Mouse (Mus musculus): ENCODE measurements around the gene Rnf151. TPM values are rescaled to one million over a fixed set of nuclear protein-coding genes. Genes with fewer than 3 reads are reported as not detected.

The Rnf151 gene
- not detected for total RNA-seq (2023)

DNA sequence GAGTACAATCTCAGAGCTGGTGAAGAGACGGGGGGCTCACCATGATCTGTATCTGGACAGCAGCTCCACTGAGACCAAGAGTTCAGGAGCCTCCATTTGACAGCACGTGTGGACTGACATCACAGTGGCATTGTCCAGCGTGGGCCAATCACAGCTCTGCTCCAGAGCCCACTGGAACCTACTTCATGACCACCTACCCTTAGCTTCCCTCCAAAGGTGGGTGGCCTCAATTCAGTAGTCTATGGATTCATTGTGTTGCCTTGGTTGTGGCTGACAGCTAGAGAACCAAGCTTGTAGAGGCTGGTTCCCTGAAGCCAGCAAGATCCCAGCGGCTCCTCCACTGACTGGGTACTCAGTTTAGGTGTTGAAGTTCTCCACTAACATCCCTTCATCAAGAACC is at the start of gene Rnf151, which contains the start of gene Rps2:
Rnf151 (minus strand) TSS at position 121 of the 400 bp plus-strand sequence.
Rps2 (plus strand) TSS at position 174 of the 400 bp plus-strand sequence.

DNA sequence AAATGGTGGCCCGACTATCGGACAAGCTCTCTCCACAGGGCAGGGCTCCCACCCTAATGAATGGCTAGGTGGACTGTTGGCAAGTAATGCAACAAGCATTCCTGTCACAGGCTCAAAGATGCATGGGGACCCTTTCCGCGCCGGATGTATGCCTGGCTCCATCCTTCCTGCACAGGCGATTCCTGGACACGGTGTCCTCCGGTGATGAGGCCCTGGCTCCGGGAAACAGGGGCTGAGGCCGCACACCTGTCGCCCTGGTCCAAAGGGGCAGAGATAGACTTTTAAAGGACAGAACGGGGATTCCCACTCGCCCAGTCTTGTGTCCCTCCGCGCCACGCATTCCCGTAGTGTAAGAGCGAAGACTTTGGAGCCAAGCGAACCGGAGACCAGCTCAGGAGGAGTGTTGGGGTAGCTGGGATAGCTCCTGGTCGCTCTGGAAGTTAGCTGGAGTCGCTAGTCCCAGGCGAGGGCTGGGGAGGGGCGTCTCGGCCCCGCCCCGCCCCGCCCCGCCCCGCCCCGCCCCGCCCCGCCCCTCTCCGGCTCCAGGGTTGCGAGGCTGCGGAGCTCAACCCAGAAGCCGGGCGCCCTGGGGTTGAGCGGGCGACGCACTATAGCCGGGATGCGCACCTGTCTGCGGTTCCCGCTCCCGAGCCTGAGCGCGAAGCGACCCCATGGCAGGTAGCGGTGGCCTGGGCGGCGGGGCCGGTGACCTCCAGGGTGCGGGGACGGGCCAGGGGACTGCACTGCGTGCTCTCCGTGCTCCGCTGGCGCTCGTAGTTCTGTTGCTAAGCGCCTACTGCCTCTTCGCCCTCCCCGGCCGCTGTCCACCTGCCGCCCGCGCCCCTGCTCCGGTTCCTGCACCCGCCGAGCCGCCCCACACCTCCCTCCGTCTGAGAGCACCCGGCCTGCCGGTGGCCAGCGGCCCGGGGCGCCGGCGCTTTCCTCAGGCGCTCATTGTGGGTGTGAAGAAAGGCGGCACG is 34.8 kb upstream of the Rnf151 start, which contains the start of gene Hs3st6:
Hs3st6 (plus strand) TSS at position 574 of the 980 bp plus-strand sequence.

DNA sequence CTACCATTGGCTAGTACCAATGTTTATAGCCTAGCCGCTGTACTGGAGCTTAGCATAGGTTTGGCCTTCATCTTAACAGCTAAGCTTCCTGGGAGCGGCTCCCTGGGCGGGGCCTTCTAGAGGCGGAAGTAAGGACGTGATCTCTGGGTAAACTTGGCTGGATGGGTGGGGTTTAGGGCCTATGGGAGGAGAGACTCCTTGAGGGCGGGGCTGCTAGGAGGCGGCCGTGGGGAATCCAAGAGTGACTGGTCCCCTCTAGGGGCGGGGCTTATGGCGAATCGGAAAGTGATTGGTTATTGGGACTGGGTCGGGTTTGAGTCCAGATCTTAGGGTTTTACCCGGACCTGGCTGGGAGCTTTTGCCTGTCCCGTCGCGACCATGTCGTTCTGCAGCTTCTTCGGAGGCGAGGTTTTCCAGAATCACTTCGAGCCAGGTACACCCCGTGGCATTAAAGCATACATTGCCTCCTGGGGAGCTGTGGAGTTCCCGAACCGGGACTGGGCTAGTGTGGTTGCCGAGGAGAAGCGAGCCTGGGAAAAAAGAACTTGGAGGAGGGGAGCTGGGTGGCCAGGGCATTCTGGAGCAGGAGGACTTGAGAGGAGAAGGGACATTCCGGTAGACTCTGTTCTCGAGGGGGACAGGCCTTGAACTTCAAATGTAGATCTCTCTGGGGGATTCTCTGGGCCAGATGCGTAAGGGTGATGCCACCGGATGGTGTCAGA is 18.6 kb upstream of the Rnf151 start, which contains the start of gene Msrb1:
Msrb1 (plus strand) TSS at position 313 of the 722 bp plus-strand sequence.

DNA sequence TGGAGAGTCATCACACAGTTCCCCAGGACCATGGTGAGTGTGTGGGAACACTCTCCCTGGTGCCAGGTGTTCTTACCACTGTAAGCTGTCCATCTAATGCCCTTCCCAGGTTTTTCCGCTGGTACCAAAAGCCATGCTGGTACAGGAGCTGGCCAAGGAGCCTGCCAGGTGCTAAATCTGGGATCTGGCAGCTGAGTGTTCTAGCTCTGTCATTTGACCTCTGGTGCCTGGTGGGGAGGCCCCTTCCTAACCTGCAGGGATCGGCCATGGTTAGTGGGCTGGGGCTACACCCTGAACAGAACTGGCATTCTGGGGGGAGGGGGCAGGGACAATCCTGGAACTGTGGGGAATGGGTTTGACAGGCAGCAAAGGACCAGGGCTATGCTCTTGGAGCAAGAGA is 9.8 kb upstream of the Rnf151 start, which contains the start of gene Rpl3l:
Rpl3l (plus strand) TSS at position 203 of the 400 bp plus-strand sequence.

DNA sequence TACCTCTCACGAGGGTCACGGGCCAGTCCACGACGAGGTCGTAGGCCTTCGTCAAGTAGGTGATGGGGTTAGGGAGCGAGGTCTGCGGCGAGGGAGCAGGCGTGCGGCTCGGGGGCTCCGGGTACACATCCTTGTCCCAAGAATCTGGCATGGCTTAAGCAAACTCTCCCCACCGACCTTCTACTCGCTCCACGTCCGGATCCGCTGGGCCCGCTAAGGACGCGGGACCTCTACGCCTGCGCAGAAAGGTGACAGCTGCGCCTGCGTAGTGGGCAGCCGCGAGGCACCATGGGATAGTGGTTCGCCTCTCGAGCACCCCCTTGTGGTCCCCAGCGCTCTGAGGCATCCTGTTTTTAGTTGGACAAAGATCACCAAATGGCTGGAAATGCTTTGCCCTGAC is 6.3 kb upstream of the Rnf151 start, which contains the start of gene Ndufb10:
Ndufb10 (minus strand) TSS at position 295 of the 400 bp plus-strand sequence.

DNA sequence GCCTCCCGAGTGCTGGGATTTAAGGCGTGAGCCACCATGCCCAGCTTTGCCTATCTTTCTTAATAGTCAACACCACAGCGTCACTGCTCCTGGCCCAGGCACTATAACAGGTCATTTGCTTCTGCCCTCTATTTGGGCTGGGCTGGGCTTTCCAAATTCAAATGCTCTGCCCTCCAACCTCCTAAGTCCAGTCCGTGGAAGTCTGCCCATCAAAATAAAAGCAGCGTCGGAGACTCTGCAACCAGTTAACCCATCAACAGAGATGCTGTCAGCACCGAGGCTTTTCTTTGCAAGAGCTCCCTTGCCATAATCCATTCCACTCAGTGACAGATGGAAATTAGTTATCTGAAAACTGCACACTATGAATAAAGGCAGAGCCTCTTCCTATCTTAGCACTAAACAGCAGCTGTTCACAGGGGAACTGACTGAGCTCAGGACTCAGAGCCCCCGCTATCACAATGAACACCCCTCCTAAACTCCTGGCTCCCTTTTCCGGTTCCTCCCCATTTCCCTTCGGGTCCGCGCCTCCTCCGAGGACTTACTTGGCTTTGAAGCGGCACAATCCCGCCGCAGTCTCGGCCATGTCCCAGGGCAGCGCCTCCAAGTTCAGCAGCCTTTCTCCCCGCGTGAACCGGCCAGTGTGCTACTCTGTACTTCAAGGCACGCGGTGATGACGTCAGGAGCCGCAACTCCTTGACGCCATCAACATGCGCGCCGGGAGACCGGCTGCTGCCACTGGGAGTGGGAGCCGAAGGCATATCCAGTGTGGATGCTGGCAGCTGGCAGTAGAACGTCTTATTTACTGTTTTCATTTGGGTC is 10.7 kb downstream of the Rnf151 start, which contains the start of gene Tbl3:
Tbl3 (minus strand) TSS at position 679 of the 819 bp plus-strand sequence.

DNA sequence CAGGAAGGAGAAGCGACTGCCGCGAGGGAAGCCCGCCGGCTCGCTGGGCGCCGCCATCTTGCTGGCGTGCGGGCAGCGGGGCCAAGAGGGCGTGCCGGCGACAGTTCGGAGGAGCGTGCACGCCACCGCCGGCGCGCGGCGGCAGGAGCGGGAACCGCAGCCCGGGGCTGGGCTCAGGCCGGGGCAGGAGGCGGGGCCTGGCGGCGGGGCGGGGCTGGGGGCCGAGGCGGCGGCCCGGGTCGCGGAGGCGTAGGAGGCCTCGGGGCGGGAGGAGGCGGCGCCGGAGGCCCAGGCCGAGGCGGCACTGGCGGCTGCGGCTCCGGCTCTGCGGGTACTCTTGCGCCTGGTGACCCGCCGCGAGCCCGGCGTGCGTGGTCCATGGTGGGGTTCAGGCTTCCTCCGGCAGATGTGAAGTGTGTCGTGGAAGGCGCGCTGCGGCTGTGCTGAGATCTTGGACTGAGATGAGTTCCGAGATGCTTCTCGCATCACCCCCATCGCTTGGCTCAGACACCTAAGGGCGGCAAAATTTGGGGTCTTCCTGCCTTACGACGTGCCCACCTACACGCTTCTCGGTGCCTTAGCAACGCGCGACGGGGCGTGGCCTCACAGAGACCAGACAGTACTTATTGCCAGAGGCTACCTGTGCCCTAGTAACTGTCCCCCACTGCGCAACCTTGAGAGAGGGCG is 21.7 kb downstream of the Rnf151 start, which contains the start of the genes Gfer and Noxo1:
Gfer (minus strand) TSS at position 146 of the 687 bp plus-strand sequence.
Noxo1 (plus strand) TSS at position 224 of the 687 bp plus-strand sequence.

DNA sequence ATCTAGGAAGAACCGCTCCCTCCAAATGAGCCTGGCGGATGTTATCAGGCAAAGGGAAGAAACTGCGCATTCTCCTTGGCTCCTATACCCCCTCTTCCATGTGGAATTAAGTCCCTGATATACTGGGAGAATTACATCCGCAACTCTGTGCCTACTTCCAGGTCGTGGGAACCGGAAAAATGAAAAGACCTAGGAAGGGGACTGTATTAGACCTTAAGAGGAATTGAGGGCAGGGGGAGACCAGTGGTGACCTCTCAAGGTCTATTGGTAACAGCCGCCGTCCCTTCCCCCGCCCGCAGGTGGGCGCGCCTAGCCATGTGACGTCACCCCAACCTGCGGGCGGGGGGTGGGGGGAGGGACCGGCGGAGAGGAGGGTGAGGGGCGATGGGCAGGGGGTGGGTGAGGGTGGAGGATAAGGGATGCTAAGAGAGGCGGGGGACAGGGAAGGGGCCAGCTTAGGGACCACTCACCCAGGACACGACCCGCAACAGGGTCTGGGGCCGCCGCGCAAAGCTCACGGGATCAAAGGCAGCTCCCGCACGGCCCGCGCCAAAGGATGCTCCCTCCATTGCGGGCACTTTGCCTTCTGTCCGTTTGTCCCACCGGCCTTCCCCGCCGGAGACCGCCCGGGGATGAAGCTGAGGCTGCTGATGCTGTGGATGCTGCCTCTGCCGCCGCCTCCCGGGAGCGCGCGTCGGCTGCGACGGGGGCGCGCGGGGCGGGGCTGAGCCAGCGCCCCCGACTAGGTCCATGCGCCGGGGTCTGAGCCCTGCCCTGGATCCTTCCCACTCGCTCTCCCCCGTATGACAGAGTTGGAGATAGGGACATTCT is 28.4 kb downstream of the Rnf151 start, which contains the start of gene Syngr3:
Syngr3 (minus strand) TSS at position 705 of the 831 bp plus-strand sequence.

DNA sequence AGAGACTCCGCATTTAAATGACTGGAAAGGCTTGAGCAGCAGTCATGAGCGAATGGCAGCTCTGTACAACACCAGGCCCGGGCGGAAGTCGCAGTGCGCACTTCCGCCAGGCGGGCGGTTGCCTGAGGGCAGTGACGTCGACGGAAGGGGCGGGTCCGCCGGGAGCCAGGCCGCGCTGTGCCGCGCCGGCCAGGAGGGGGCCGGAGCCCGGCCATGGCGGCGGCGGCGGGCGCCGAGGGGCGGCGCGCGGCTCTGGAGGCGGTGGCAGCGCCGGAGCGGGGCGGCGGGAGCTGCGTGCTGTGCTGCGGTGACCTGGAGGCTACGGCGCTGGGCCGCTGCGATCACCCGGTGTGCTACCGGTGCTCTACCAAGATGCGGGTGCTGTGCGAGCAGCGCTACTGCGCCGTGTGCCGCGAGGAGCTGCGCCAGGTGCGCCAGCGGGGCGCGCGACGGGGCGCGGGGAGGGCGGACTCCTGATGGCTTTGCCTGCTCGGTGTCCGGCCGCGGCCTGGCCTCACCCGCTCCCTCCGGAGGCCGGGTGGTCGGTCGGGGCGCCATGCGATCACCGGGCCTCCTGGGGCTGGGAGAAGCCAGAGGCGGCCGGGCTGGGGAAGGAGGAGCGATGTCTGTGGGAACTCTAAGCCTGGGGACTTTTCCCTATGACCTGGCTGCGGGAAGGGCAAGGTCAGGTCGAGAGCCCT is 48.2 kb downstream of the Rnf151 start, which contains the start of gene Zfp598:
Zfp598 (plus strand) TSS at position 143 of the 701 bp plus-strand sequence.

Other genes starting within 250 kb of the Rnf151 start
- gene E4f1, start 247.8 kb downstream of the Rnf151 start, total RNA-seq (2023), result 80.5 TPM
- gene Pgp, start 247.7 kb downstream of the Rnf151 start, total RNA-seq (2023), result 13.1 TPM
- gene Bricd5, start 244.2 kb downstream of the Rnf151 start, total RNA-seq (2023), result 0.89 TPM
- 23.8 TPM for gene Mlst8, start 239.0 kb downstream of the Rnf151 start, total RNA-seq (2023)
- not detected for gene Caskin1, start 229.5 kb downstream of the Rnf151 start, total RNA-seq (2023)
- gene Traf7, start 190.1 kb downstream of the Rnf151 start, total RNA-seq (2023), result 179 TPM
- gene Rab26, start 183.9 kb downstream of the Rnf151 start, total RNA-seq (2023), result 1.5 TPM
- 107 TPM for gene Pkd1, start 168.2 kb downstream of the Rnf151 start, total RNA-seq (2023)
- gene Tsc2, start 85.4 kb downstream of the Rnf151 start, total RNA-seq (2023), result 62.2 TPM
- 4.5 TPM for gene Nthl1, start 85.4 kb downstream of the Rnf151 start, total RNA-seq (2023)
- gene Slc9a3r2, start 67.7 kb downstream of the Rnf151 start, total RNA-seq (2023), result 0.74 TPM
- gene Npw, start 59.6 kb downstream of the Rnf151 start, total RNA-seq (2023), result not detected
- 65.9 TPM for gene Zfp598, start 48.4 kb downstream of the Rnf151 start, total RNA-seq (2023)
- gene Syngr3, start 28.1 kb downstream of the Rnf151 start, total RNA-seq (2023), result not detected
- gene Gfer, start 21.9 kb downstream of the Rnf151 start, total RNA-seq (2023), result 19.5 TPM
- gene Noxo1, start 21.8 kb downstream of the Rnf151 start, total RNA-seq (2023), result 3.9 TPM
- gene Tbl3, start 10.4 kb downstream of the Rnf151 start, total RNA-seq (2023), result 24.9 TPM
- gene Rps2, start 53 bp upstream of the Rnf151 start, total RNA-seq (2023), result 1,499 TPM
- gene Ndufb10, start 6.4 kb upstream of the Rnf151 start, total RNA-seq (2023), result 70.6 TPM
- gene Rpl3l, start 9.8 kb upstream of the Rnf151 start, total RNA-seq (2023), result not detected
- gene Msrb1, start 18.6 kb upstream of the Rnf151 start, total RNA-seq (2023), result 37.8 TPM
- gene Hs3st6, start 34.9 kb upstream of the Rnf151 start, total RNA-seq (2023), result not detected
- not detected for gene Meiob, start 86.2 kb upstream of the Rnf151 start, total RNA-seq (2023)
- 33.2 TPM for gene Hagh, start 122.1 kb upstream of the Rnf151 start, total RNA-seq (2023)
- 2.7 TPM for gene Fahd1, start 132.3 kb upstream of the Rnf151 start, total RNA-seq (2023)
- gene Igfals, start 147.9 kb upstream of the Rnf151 start, total RNA-seq (2023), result not detected
- gene Nubp2, start 168.3 kb upstream of the Rnf151 start, total RNA-seq (2023), result 52.8 TPM
- gene Spsb3, start 168.6 kb upstream of the Rnf151 start, total RNA-seq (2023), result 31.2 TPM
- gene Eme2, start 177.0 kb upstream of the Rnf151 start, total RNA-seq (2023), result 59.7 TPM
- 45.5 TPM for gene Mrps34, start 177.1 kb upstream of the Rnf151 start, total RNA-seq (2023)
- gene Nme3, start 178.4 kb upstream of the Rnf151 start, total RNA-seq (2023), result 26.5 TPM
- gene Mapk8ip3, start 218.9 kb upstream of the Rnf151 start, total RNA-seq (2023), result 237 TPM
- gene Jpt2, start 242.6 kb upstream of the Rnf151 start, total RNA-seq (2023), result 21.3 TPM

Measured in CD4-positive naive resting alpha-beta T cell, adult 57 days (primary cell).